Mouse (Mus musculus) E14TG2a.4 (cell line): ENCODE measurements around the gene Tada3.

ENCODE experiments used
- CTCF ChIP-seq: conservative IDR thresholded peaks from 2 replicates; pipeline ENCODE4 v1.5.1; 2014; ENCODE audit warnings: low read length
- NANOG ChIP-seq: IDR thresholded peaks from 2 replicates; pipeline ENCODE4 v1.6.1; 2014; ENCODE audit warnings: borderline replicate concordance, low read length, mixed read lengths
- POU5F1 ChIP-seq: IDR thresholded peaks from 2 replicates; pipeline ENCODE4 v1.6.1; 2014; ENCODE audit warnings: low read length, borderline replicate concordance

DNA sequence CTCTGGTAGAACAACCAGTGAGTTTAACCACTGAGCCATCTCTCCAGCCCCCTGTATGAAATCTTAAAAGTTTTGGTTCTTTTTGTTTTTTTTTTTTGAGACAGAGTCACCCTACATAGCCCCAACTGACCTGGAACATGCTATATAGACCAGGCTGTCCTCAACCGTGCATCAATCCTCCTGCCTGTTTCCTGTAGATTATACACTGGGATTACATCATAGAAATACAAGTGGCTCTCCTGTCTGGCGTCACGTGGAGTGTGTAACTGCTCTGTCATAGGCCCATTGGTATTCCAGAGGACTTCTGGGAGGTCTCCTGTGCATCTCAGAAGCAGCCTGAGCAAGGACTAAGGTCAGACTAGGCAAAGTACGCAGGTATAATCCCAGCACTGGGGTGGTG lies 45.3 kb upstream of the Tada3 start:
- TF ChIP-seq CTCF: no peak
- no peak for TF ChIP-seq POU5F1
- no peak for TF ChIP-seq NANOG
